In genomic region chr11:32650893-32651590, GRCm38 (mm10) we compare ENCODE assay signal across 12 mouse cellular contexts. TPM values are rescaled to one million over a fixed set of nuclear protein-coding genes. Genes with fewer than 3 reads are reported as not detected.
A peak's percentile ranks its signal among the peaks of the same experiment; 100 is the strongest.
DNase-seq lines count a peak whose midpoint lies in the region; ATAC-seq and TF ChIP-seq lines count a peak whose summit lies in the region.
"Had no signal": no experiment of that assay in that cellular context is flagged by ENCODE, and none has a peak within 500 bp of the region (broad histone marks: within the 10 kb centered on the region; RNA-seq: fewer than 3 reads in every experiment).

No protein-coding gene starts in this region.

- H3K4me3 ChIP-seq in liver, embryonic 15.5 days (replicated peaks) = no peak overlapping the region
- H3K4me3 ChIP-seq in intestine, postnatal 0 days (ENCODE audit: low read depth, low read length) = no peak overlapping the region
- H3K4me3 ChIP-seq in kidney, postnatal 0 days (replicated peaks; ENCODE audit: low read depth, low read length) = no peak overlapping the region
- H3K4me3 ChIP-seq: heart, embryonic 15.5 days had no signal

- no peak for ATAC-seq in liver, embryonic 15.5 days (ENCODE audit: insufficient read depth)
- ATAC-seq in intestine, postnatal 0 days = no peak
- peak; percentile 24; the same call in 1 of the 2 replicates for ATAC-seq in kidney, postnatal 0 days (replicated peaks; ENCODE audit: low FRiP score, low read depth)
- ATAC-seq in megakaryocyte-erythroid progenitor cell, adult 5-6 weeks (replicated peaks; ENCODE audit: low FRiP score, low TSS enrichment, poor library complexity, severe bottlenecking) = no peak; the same call in 1 of the 2 replicates
- no peak for ATAC-seq in cerebellum, adult (ENCODE audit: insufficient number of reproducible peaks, low FRiP score, low TSS enrichment)

- no peak for DNase-seq in liver
- DNase-seq in kidney, postnatal 0 days (ENCODE audit: low spot score) = peak; percentile 34
- no peak for DNase-seq in thymus, postnatal 14 days
- DNase-seq: cerebellum, adult 9-11 months; lung, postnatal 4 days; midbrain, embryonic 14.5 days had no signal

- no peak overlapping the region for H3K9ac ChIP-seq in liver, embryonic 15.5 days
- H3K9ac ChIP-seq in intestine, postnatal 0 days (ENCODE audit: low read depth, low read length) = no peak overlapping the region
- peak overlapping the region; percentile 1; the same call in 1 of the 2 replicates for H3K9ac ChIP-seq in kidney, postnatal 0 days (ENCODE audit: low read depth, low read length)
- H3K9ac ChIP-seq: heart, embryonic 15.5 days; liver, embryonic 14.5 days had no signal

- H3K36me3 ChIP-seq in liver, embryonic 15.5 days (replicated peaks) = 0 out of 2 replicates have a peak, but pooled peaks cover 11% of the 10 kb centered on the region
- no peaks in the 10 kb centered on the region for H3K36me3 ChIP-seq in intestine, postnatal 0 days (ENCODE audit: control insufficient read depth, insufficient read depth)
- H3K36me3 ChIP-seq in kidney, postnatal 0 days (ENCODE audit: insufficient read depth, low read length) = no peaks in the 10 kb centered on the region
- H3K36me3 ChIP-seq: heart, embryonic 15.5 days had no signal

- 78% methylated on average over 7 of the region's 7 CpGs for WGBS in liver, embryonic 15.5 days (ENCODE audit: insufficient replicate concordance)
- 53% methylated on average over 7 of the region's 7 CpGs for WGBS in intestine, postnatal 0 days
- WGBS in kidney, postnatal 0 days = 66% methylated on average over 7 of the region's 7 CpGs

- H3K4me1 ChIP-seq in liver, embryonic 15.5 days (replicated peaks) = peaks cover 50% of the 10 kb centered on the region
- H3K4me1 ChIP-seq in intestine, postnatal 0 days (replicated peaks; ENCODE audit: control insufficient read depth, insufficient read depth, low read length) = peaks cover 18% of the 10 kb centered on the region
- H3K4me1 ChIP-seq in kidney, postnatal 0 days (replicated peaks; ENCODE audit: insufficient read depth, low read length) = peaks cover 15% of the 10 kb centered on the region; the same call in 1 of the 2 replicates

- no peak overlapping the region for H3K4me2 ChIP-seq in liver, embryonic 15.5 days
- no peak overlapping the region for H3K4me2 ChIP-seq in intestine, postnatal 0 days (replicated peaks; ENCODE audit: low read depth)
- peak overlapping the region; percentile 22 for H3K4me2 ChIP-seq in kidney, postnatal 0 days (ENCODE audit: low read length)
- H3K4me2 ChIP-seq: heart, embryonic 15.5 days had no signal

- H3K9me3 ChIP-seq in liver, embryonic 15.5 days (replicated peaks) = no peaks in the 10 kb centered on the region
- no peaks in the 10 kb centered on the region for H3K9me3 ChIP-seq in intestine, postnatal 0 days (ENCODE audit: control insufficient read depth)
- H3K9me3 ChIP-seq in kidney, postnatal 0 days (replicated peaks; ENCODE audit: low read length) = no peaks in the 10 kb centered on the region
- H3K9me3 ChIP-seq: heart, embryonic 15.5 days had no signal

- 0 out of 2 replicates have a peak overlapping the region, but pooled peaks have one; percentile 4 for H3K27ac ChIP-seq in liver, embryonic 15.5 days (replicated peaks)
- peak overlapping the region; percentile 31; the same call in 1 of the 2 replicates for H3K27ac ChIP-seq in intestine, postnatal 0 days (ENCODE audit: low read depth, low read length)
- H3K27ac ChIP-seq in kidney, postnatal 0 days = peak overlapping the region; percentile 84
- H3K27ac ChIP-seq: heart, embryonic 15.5 days; liver, embryonic 14.5 days had no signal

- no peak for TF ChIP-seq CTCF in intestine, postnatal 0 days (IDR thresholded peaks at IDR 0.05; ENCODE audit: low read depth)
- no peak for TF ChIP-seq CTCF in kidney, postnatal 0 days (IDR thresholded peaks at IDR 0.05; ENCODE audit: low read depth)

- no peaks in the 10 kb centered on the region for H3K27me3 ChIP-seq in liver, embryonic 15.5 days
- H3K27me3 ChIP-seq in intestine, postnatal 0 days (replicated peaks; ENCODE audit: control insufficient read depth, insufficient read depth, low read length) = no peaks in the 10 kb centered on the region
- no peaks in the 10 kb centered on the region for H3K27me3 ChIP-seq in kidney, postnatal 0 days (ENCODE audit: insufficient read depth, low read length)
- H3K27me3 ChIP-seq: heart, embryonic 15.5 days had no signal

RNA-seq across cellular contexts. Expression of gene Fbxw11, which starts 8.5 kb away (rescaled TPM):
- 19.1 and 19.5 TPM in 2 replicates for polyA plus RNA-seq in liver, embryonic 15.5 days (2015; fragmentation: Nextera tagmentation; extraction: Ambion mirVana)
- 33.8 and 34.0 TPM in 2 replicates for polyA plus RNA-seq in intestine, postnatal 0 days (2015; fragmentation: Nextera tagmentation; extraction: Ambion mirVana)
- polyA plus RNA-seq in kidney, postnatal 0 days (2015; fragmentation: Nextera tagmentation; extraction: Ambion mirVana) = 61.1 and 68.4 TPM in 2 replicates
- 30.9 and 40.5 TPM in 2 replicates for total RNA-seq in megakaryocyte-erythroid progenitor cell, adult 5-6 weeks (2014; fragmentation: Nextera tagmentation)
- total RNA-seq in megakaryocyte-erythroid progenitor cell, adult 5-6 weeks (2017) = 28.8 and 36.2 TPM in 2 replicates

Comparison
In these comparisons a context has a peak if more than half of its experiments do, and no peak if none do; other contexts are left out.
1. H3K27ac ChIP-seq: peak in every context shown above with its lines; median percentile 84 in kidney, postnatal 0 days; 31 in intestine, postnatal 0 days; 4 in liver, embryonic 15.5 days.